Mouse (Mus musculus) spleen, adult 2 months (tissue): ENCODE data around the gene Morc3.

Experiments used
- CTCF ChIP-seq: fragments of 200-500 bp; IDR thresholded peaks from 2 replicates; pipeline ENCODE4 v1.5.1; 2011; ENCODE audit warnings: mild to moderate bottlenecking, inconsistent platforms; ENCODE audit not compliant: insufficient read depth, insufficient read length, insufficient replicate concordance; ENCODE audit errors: extremely low read depth
- POLR2A ChIP-seq: fragments of 200-500 bp; IDR thresholded peaks from 2 replicates; pipeline ENCODE4 v1.6.1; 2011; ENCODE audit warnings: low read depth, low read length, inconsistent platforms

GRCm38 (mm10) chr16:93797841-93798492 lies 34.0 kb upstream of the Morc3 start:
- TF ChIP-seq POLR2A (no peak), CTCF (no peak)
